Mouse (Mus musculus) left cerebral cortex, postnatal 10 days (tissue): Measurements from ENCODE around the gene Mien1. TPM values are rescaled to one million over a fixed set of nuclear protein-coding genes. Genes with fewer than 3 reads are reported as not detected.

Experiments
- DNase-seq, 2 experiments: peaks; one replicate each; pipeline ENCODE4 v3.0.0; 2021 to 2022; ENCODE audit warnings: low spot score in 2 of 2, mixed read lengths in 1 of 2; ENCODE audit errors: extremely low spot score in 1 of 2
- intact Hi-C: fragments of 180-260 bp; cut with DNase I; formaldehyde crosslinking; loops from one replicate; pipeline ENCODE4 v1.15.1; 2025
- total RNA-seq, 2 experiments: library from RNA; stranded (reverse); gene quantifications; 2 replicates each; pipeline ENCODE4 v1.2.3; 2021

The Mien1 gene
- total RNA-seq, 2 experiments from 2014 or later, result 104 to 117 TPM

DNA sequence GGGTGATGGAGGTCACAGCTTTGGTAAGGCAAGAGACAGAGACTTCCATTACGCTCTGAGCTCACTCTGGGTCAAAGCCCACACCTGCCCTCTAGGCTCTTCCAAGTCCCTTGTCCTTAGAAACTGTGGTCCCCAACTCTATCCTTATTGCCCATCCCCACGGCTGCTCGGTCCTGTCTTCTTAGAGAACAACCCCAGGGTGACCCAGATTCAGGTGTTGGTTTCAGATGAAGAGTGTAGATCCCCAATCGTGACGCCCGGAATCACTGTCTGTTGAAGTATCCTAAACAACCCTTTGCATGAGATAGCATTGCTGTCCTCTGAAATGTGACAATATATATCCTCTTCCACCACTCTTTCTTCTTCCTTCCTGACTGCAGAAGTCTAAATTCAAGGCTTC, 23.5 kb upstream of the Mien1 start:
- intact Hi-C loops, result no loop called here
- no peak for DNase-seq

DNA sequence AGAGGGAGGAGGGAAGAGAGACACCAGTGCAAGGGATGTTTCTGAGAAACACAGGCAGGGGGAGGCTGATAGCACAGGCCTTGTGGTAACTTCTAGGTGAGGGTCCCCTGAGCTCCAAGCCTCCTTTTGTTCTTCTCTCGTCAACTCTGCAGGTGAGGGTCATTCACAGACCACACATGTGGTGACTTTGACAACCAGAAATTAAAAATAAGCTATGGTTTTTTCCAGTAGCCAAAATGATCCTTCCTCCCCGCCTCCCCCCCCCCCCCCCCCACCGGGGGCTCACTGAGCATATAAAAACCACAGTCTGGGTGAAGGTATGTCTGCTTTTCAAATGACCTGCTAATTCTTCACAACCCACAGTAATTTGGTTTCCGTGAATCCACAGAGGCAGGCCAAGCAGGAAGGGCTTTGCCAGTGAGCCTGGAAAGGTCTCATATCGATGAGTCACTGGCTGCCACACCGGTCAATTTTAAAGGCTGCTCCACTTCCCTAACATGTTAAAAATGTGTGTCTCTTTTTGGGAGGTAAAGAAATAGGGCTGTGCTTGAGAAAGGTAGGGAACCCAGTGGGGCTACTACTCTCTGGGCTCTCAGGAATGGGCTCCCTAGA, 22.4 kb upstream of the Mien1 start:
- no peak for DNase-seq
- intact Hi-C loops, result no loop called here

DNA sequence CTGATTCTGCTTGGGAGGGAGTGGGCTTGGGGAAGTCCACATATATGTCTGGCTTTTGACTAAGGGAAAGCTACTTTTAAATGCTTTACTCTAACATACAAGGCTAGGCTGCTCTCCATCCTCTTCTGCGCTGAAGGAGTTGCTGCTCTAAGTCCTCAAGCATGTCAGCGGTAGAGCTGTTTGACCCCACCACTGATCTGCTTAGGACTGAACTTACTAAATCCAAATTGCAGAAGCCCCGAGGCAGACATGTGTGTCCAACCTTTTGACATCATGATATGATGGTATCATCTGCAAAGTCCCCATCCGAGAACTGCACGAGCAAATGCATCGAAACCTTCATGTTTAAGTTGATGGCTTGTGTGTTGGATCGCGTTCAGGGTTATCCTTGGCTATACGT, 21.1 kb upstream of the Mien1 start:
- intact Hi-C loops, result loop anchor here (5.0 to 10.0 kb wide), 2 partner anchors 118 to 195 kb away; no protein-coding TSS in a partner anchor
- DNase-seq, result no peak

DNA sequence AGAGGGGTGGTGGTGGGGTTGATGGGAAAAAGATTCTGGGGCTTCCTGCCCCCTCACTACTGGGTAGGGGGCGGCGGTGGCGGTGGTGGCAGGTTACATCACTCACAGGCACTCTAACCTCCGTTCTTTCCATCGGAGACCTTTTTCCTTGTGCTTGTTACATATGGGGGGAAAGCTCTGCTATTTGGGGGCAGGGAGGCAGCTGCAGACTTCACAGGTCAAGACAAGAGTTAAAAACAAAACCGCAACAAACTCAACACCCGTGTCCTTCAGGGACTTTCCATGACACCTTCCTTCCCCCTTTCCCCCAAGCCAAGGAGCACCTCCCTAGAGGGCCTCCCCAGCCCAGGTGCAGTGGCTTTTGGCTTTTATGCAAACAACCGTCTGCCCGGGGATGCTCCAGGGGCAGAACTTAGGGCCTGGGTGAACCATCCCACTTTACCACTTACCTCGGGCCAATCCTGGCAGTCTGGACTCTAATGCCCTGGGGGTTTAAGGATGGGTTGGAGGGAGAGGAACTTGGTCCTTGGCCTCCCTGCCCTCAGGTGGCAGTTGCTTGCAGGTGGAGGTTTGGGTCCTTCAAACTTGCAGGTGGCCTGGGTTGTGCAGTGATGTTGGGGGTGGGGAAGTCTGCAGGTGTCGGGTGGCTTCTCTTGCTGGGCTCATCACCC, 20.4 kb upstream of the Mien1 start:
- intact Hi-C loops, result loop anchor here (5.0 to 10.0 kb wide), 2 partner anchors 117 to 194 kb away; no protein-coding TSS in a partner anchor
- no peak for DNase-seq

DNA sequence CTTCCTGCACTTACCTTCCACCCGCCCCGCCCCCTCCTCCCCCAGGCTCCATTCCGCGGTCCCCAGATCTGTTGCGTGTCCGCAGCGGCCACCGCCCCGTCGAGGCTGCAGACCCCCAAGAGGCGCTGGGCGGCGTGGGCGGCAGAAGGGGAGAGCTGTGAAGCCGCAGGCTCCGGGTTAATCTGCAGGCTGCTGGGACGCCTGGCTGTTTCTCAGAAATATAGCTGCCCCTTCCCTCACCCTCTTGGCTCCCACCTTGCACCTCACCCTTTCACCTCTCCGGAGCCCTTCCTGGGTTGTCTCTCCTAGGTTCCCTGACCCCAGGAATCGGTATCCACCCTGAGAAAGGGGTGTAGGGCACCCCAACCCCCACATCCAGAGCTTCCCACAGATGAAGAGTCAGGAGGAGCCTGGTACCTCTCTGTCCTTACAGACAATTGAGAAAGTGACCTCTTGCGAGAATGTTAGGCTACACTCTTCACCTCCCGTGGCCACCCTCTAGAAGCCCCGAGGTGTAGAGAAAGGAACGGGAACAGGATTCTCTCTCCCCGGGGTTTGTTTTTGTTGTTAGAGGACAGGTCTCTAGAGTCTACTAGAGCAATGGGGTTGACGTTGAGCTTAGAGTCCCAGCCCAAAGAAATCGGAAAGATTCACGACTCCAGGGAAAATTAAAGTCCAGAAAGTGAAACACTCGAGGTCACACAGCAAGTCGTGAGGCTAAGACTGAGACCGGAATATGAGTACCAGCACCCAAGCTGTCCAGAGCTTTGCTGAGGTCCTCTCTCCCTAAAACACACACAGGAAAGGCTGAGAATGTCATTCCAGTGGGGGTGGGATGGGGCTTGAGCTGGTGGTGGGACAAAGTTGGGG, 19.6 kb upstream of the Mien1 start:
- intact Hi-C loops, result loop anchor here (5.0 to 10.0 kb wide), 2 partner anchors 116 to 194 kb away; no protein-coding TSS in a partner anchor
- DNase-seq, result peak in 1 of 2 experiments; percentile 58

DNA sequence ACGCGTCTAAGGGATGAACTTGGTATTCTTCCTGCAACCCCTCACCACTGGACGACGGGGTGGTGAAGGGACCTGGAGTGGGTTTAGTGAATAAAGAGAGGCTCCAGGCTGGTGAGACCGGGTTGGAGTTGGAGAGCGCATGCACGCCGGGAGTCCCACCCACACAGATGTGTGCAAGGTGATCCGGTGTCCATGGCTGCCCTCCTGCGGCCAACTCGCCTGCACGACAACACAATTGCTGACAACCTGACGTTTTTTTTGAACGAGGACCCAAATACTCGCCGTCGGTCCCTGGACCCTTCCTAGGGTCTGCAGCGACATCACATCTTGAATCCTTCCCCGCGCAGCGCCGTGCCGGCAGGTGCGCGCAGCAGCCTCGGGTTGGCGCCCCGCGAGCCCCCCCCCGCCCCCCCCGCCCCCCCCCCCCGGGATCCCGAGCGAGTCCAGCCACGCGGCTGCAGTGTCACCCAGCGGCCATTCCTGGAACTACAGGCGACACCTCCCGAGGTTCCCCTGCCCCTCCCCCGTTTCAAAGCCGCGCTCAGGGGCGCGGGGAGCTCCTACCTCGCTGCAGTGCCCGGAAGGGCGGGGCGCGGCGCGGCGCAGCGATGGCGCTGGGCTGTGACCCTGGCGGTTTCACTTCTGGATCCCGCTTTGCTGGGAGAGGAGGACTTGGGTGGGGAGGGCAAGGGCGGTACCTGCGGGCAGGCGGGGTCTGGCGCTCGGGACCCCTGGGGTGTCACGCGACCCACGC, 18.8 kb upstream of the Mien1 start:
- peak; percentile 60 to 90 for DNase-seq
- intact Hi-C loops, result loop anchor here (5.0 to 10.0 kb wide), 2 partner anchors 115 to 193 kb away; no protein-coding TSS in a partner anchor

DNA sequence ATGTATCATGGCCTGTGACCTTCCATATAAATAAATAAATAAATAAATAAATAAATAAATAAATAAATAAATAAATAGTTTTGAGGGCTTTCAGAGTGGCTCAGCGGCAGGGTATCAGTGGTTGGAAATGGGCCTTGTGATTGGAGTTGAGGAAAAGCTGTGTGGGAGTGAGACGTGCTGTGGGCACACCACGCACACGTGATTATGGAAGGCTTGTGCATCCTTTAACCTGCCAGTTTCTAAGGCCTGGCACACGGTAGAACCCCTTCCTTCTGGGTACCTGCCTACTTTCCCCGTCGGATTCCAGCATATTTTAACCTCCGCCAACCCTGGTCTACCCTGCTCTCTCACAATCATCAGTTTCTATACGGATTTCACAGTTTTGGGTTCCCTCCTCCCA, 18.2 kb upstream of the Mien1 start:
- no peak for DNase-seq
- intact Hi-C loops, result loop anchor here (5.0 to 10.0 kb wide), 2 partner anchors 115 to 192 kb away; no protein-coding TSS in a partner anchor

DNA sequence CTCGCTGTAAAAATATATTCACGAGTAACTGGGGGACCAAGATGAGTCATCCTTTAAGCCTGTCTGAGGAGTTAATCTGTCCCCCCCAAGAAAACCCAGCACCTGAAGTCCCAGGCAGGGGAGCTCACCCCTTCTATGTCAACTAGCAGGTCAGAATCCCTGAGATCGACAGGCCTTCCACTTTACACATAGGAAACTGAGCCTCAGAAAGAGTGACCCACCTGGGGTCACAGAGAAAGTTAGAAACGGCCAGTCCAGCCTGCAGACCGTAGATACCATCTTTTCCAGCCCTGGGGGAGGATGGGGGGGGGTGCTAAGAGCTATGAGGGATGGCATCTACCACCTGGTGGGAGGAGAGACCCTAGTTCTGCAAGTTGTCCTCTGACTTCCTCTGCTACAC, 17.8 kb upstream of the Mien1 start:
- no peak for DNase-seq
- intact Hi-C loops, result loop anchor here (5.0 to 10.0 kb wide), 2 partner anchors 114 to 192 kb away; no protein-coding TSS in a partner anchor

DNA sequence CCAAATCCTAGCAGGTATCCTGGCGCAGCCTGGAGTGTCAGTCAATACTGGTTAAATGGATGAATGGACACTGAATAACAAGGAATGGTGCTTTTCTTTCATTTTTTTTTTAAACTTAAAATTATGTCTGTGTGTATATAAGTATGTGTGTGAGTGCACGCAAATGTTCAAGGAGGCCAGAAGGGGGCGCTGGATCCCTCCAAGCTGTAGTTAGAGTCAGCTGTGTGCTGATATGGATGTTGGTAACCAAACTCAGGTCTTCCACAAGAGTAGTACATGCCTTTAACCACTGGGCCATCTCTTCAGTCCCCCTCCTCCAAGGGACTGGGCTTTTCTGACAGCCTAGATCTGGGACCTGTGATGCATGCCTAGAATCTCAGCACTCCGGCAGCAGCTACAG, 16.7 kb upstream of the Mien1 start:
- DNase-seq, result no peak
- intact Hi-C loops, result loop anchor here (5.0 to 10.0 kb wide), 2 partner anchors 113 to 191 kb away; no protein-coding TSS in a partner anchor

DNA sequence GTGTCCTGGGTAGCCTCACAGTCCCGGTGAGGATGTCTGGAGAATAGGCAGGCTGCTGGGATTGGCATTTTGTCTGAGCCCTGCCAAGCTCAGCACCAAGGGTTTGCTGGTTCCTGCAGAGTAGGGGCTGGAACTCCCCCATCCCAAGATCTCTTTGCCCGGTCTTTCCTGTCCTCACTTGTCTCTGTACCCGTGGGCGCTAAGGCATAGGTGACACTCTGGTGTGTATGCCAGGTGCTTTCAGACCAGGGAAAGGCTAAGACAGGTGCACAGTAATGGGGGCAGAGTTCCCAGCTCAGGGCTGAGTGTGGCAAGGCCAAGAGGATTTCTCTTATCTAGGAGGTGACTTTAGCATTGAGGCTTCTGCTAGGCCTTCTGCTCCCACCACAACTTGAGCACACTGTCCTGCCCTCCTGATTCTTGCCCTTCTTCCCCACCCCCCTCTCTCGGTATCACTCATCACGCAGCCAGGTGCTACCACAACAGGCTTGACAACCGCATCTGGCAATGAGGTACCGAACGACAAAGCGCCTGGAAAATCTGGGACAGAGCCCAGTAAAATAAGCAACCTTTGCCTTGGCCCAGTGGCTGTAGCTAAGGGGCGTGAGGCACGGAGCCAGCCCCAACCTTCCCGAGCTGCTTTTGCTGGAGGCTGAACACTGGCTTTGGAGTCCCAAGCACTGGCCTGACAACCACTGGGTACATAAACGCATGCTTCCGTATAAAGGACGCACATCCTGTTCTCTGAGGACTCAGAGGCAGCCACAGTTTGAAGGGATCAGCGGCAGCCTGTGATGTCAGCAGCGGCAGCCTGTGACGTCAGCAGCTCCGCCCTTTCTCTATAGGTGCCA, 11.4 kb upstream of the Mien1 start:
- peak in 1 of 2 experiments; percentile 62 for DNase-seq
- intact Hi-C loops, result loop anchor here (10.0 kb wide), 1 partner anchor 185 kb away; no protein-coding TSS in a partner anchor

DNA sequence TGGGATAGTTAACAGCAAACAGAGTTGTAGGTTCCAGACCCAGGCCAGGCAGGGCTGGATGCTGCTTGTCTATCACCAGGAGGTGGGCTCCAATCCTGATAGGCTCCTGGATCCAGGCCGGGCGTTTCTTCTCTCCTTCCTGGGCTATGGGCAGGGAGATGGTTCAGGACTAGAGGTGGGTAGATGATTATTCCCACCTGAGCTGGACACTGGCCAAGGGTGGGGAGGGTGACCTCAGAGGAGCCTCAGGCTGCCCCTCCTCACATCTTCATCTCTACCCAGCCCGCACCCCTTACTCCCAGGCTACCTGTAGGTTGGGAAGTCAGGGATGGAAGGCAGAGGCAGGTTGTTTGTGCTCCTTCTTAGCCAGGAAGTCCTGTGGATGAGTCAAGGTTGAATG, 10.6 kb upstream of the Mien1 start:
- no peak for DNase-seq
- intact Hi-C loops, result no loop called here

DNA sequence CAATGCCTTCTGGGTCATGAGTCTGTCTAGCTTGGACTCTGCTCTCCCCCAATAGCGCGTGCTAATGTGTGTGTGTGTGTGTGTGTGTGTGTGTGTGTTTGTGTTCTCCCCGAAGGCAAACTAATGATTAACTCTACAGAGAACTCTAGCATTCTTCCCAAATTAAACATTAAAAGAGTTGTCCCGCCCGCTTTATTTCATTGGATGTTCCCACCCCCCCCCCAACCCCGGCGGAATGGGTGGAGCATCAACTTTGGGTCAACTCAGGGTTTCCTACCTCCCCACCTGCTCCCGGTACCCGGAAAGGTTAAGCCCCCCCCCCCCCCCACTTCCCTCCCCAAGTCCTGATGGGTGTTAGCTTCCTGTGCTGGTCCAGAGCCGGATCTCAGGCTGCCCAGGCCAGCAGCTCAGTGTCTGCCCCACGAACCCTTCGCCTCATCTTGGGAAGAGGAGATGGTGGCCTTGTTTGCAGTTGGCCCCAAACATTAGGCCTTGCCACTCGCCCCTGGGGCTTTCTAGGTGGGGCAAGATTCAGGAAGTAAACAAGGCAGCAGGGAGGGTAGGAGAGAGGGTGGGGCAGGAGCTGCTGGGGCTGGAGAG, 9.5 kb upstream of the Mien1 start:
- intact Hi-C loops, result no loop called here

DNA sequence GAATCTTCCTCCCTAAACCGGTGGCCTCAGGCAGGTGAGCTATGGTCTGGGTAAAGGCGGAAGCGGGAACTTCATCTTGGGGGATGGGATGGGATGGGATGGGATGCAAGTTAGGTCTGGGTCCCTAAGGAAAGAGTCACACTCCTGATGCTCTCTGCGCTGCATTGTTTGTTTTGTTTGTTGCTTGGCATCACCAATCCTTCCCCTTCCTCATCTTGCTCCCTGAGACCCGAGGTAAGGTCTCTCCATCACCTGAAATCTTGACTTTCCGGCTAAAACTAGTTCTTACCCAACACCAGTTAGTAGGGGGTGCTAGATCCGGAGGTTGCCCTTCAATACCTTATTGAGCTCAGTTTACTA, 8.7 kb upstream of the Mien1 start:
- DNase-seq, result no peak
- intact Hi-C loops, result no loop called here

More for the DNA sequence above, 9.5 kb upstream of the Mien1 start:
- no peak for DNase-seq

DNA sequence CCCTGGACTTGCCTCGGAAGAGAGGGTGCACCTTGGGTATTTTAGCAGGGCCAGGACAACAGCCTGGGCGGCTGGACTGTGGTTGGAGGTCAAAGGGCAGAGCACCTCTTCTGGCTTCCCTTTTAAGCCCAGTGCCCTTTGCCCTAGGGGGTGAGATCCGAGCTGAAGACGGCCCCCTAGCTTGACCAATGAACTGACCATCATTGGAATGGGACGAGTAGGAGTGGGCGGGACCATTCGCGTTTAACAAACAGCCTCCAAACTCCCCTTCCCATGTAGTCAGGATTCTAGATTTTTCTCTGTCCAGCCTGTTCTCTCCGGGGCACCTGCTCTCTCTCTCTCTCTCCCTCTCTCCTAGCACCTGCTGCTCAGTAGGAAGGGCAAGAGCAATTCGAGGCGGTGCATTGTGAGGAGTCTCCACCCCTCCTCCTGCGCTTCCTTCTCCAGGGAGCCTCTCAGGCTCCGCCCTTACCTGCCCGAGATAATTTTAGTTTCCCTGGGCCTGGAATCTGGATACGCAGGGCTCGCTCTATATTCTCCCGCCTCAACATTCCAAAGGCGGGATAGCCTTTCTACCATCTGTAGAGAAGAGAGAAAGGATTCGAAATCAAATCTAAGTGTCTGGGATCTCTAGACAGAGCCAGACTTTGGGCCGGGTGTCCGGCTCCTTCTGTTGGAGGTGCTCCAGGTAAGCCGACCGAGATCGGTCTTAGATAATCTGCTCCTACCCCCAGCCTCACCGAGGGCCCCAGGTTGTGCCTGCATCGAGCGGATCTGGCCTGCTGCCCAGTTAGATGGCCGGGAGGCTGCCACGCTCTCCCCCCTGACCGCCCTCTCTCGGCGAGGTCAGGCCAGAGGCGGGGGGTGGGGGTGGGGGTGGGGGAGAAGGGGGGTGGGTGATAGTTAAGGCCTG, 8.0 kb upstream of the Mien1 start:
- no peak for DNase-seq
- intact Hi-C loops, result no loop called here

DNA sequence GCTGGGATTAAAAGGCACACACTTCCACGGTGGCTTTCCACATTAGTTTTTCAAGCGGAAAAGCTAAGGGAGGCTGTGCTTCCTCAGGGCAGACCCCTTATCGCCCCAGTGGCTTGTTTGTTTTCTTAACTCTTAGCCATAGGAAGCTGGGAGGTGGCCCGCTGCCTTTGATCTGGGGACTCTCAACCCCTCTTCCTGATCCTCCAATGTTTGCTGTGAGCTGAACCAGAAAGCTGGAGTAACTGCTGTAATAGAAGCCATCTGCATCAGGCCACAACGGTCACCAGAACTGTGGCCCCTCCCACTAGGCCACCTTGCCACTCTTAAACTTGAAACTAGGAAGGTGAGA, 7.4 kb upstream of the Mien1 start, which contains the start of gene Grb7:
Grb7 (plus strand) TSS at position 182 of the 349 bp plus-strand sequence.
- intact Hi-C loops, result no loop called here
- DNase-seq, result no peak

DNA sequence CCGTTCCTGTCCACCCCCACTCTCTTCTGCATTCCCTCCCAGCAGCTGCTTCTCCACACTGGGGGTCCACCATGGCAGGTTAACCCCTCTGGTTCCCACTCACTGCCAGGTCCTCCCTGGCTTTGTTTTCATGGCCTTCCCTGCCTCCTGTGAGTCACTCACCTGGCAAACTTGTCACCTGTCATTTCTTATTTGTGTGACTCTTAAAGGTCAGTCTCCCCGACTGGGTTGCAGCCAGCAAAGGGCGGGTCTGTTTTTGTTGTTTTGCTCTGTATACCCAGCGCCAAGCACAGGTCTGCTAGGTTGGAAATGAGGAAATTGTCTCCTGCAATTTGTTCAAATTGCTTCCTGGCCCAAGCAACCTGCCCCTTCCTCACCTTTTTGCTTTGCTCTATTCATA, 6.9 kb upstream of the Mien1 start:
- intact Hi-C loops, result no loop called here

More for the DNA sequence above, 6.9 kb upstream of the Mien1 start:
- DNase-seq, result no peak
